Mouse (Mus musculus) ES-E14 (cell line): Measurements from ENCODE around the gene Smo.

Experiments used
- CHD2 ChIP-seq: IDR thresholded peaks from 2 replicates; pipeline ENCODE4 v1.6.1; 2014; ENCODE audit warnings: mild to moderate bottlenecking, low read depth, low read length, inconsistent platforms
- HCFC1 ChIP-seq: IDR thresholded peaks from 2 replicates; pipeline ENCODE4 v1.6.1; 2012; ENCODE audit warnings: low read length, inconsistent platforms, borderline replicate concordance; ENCODE audit not compliant: insufficient read depth
- MAFK ChIP-seq: IDR thresholded peaks from 2 replicates; pipeline ENCODE4 v1.6.1; 2014; ENCODE audit warnings: mild to moderate bottlenecking, low read depth, low read length, inconsistent platforms; ENCODE audit not compliant: insufficient read depth
- ZNF384 ChIP-seq: IDR thresholded peaks from 2 replicates; pipeline ENCODE4 v1.6.1; 2012; ENCODE audit warnings: low read depth, low read length, inconsistent platforms

DNA sequence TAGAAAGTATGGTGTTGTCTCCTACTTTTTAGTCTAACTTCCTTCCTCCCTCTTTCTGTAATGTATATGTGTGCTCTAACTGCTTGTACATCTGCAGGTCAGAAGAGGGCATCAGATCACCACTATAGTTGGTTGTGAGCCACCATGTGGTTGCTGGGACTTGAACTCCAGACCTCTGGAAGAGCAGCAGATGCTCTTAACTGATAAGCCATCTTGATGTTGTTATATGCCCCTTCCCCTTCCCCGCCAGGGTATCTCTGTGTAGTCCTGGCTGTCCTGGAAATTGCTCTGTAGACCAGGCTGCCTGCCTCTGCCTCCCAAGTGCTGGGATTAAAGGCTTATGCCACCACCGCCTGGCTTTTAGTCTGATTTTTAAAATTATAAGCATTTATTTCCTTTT lies 31.6 kb downstream of the Smo start:
- TF ChIP-seq MAFK = no peak
- no peak for TF ChIP-seq HCFC1
- TF ChIP-seq CHD2 = no peak
- no peak for TF ChIP-seq ZNF384
